Mouse (Mus musculus): ENCODE data around the gene Ugt1a8. TPM values are rescaled to one million over a fixed set of nuclear protein-coding genes. Genes with fewer than 3 reads are reported as not detected.

Ugt1a8 gene
- polyA plus RNA-seq, 1 experiment from 2014 or later = not detected

GRCm38 (mm10) chr1:88235894-88236415 lies 148.3 kb downstream of the Ugt1a8 start:
- Histone ChIP-seq H3K9me3 (peaks cover 97% of the 10 kb centered on the region), H3K4me3 (no peak overlapping the region), H3K4me1 (no peaks in the 10 kb centered on the region), H3K4me2 (replicated peaks) (no peak overlapping the region), H3K36me3 (no peaks in the 10 kb centered on the region), H3K27ac (replicated peaks) (no peak overlapping the region), H3K27me3 (no peaks in the 10 kb centered on the region), H3K9ac (replicated peaks) (no peak overlapping the region)
- no peak for ATAC-seq (ENCODE audit: low FRiP score, low read depth)
- 62% methylated on average over 4 of the region's 4 CpGs for WGBS

- Histone ChIP-seq H3K4me2 (replicated peaks) (no peak overlapping the region), H3K9ac (replicated peaks) (no peak overlapping the region), H3K36me3 (no peaks in the 10 kb centered on the region), H3K4me3 (no peak overlapping the region), H3K4me1 (no peaks in the 10 kb centered on the region), H3K27me3 (no peaks in the 10 kb centered on the region), H3K9me3 (peaks cover 95% of the 10 kb centered on the region), H3K27ac (replicated peaks) (no peak overlapping the region)
- ATAC-seq (ENCODE audit: low FRiP score, low read depth) = no peak
- 77% methylated on average over 5 of the region's 5 CpGs for WGBS
Measured at GRCm38 (mm10) chr1:88237311-88237710, 149.7 kb downstream of the Ugt1a8 start.

GRCm38 (mm10) chr1:88238771-88239170 lies 151.2 kb downstream of the Ugt1a8 start:
- H3K4me1 ChIP-seq = no peaks in the 10 kb centered on the region
- no peak overlapping the region for H3K4me3 ChIP-seq
- no peaks in the 10 kb centered on the region for H3K27me3 ChIP-seq
- 75% methylated on average over 6 of the region's 6 CpGs for WGBS
- peaks cover 95% of the 10 kb centered on the region for H3K9me3 ChIP-seq
- ATAC-seq (ENCODE audit: low FRiP score, low read depth) = no peak; the same call in 1 of the 2 replicates
- H3K4me2 ChIP-seq (replicated peaks) = no peak overlapping the region
- no peak overlapping the region for H3K27ac ChIP-seq (replicated peaks)
- no peaks in the 10 kb centered on the region for H3K36me3 ChIP-seq
- H3K9ac ChIP-seq (replicated peaks) = no peak overlapping the region

- WGBS = 74% methylated on average over 5 of the region's 5 CpGs
- ATAC-seq (ENCODE audit: low FRiP score, low read depth) = no peak
- H3K36me3 ChIP-seq = no peaks in the 10 kb centered on the region
- no peak overlapping the region for H3K9ac ChIP-seq (replicated peaks)
- no peaks in the 10 kb centered on the region for H3K27me3 ChIP-seq
- H3K4me2 ChIP-seq (replicated peaks) = no peak overlapping the region
- no peaks in the 10 kb centered on the region for H3K4me1 ChIP-seq
- H3K9me3 ChIP-seq = peaks cover 95% of the 10 kb centered on the region
- no peak overlapping the region for H3K4me3 ChIP-seq
- no peak overlapping the region for H3K27ac ChIP-seq (replicated peaks)
Measured at GRCm38 (mm10) chr1:88240072-88240471, 152.5 kb downstream of the Ugt1a8 start.

GRCm38 (mm10) chr1:88240579-88240978 lies 153.0 kb downstream of the Ugt1a8 start:
- H3K36me3 ChIP-seq = no peaks in the 10 kb centered on the region
- no peak overlapping the region for H3K27ac ChIP-seq (replicated peaks)
- H3K27me3 ChIP-seq = no peaks in the 10 kb centered on the region
- peaks cover 95% of the 10 kb centered on the region for H3K9me3 ChIP-seq
- 74% methylated on average over 4 of the region's 4 CpGs for WGBS
- H3K4me1 ChIP-seq = no peaks in the 10 kb centered on the region
- peak; percentile 10; the same call in 1 of the 2 replicates for ATAC-seq (ENCODE audit: low FRiP score, low read depth)
- no peak overlapping the region for H3K9ac ChIP-seq (replicated peaks)
- no peak overlapping the region for H3K4me2 ChIP-seq (replicated peaks)
- H3K4me3 ChIP-seq = no peak overlapping the region

GRCm38 (mm10) chr1:88243861-88244260 lies 156.2 kb downstream of the Ugt1a8 start:
- no peak overlapping the region for H3K4me3 ChIP-seq
- peaks cover 97% of the 10 kb centered on the region for H3K9me3 ChIP-seq
- no peaks in the 10 kb centered on the region for H3K27me3 ChIP-seq
- no peak overlapping the region for H3K9ac ChIP-seq (replicated peaks)
- no peaks in the 10 kb centered on the region for H3K36me3 ChIP-seq
- no peaks in the 10 kb centered on the region for H3K4me1 ChIP-seq
- no peak for ATAC-seq (ENCODE audit: low FRiP score, low read depth)
- no peak overlapping the region for H3K4me2 ChIP-seq (replicated peaks)
- 64% methylated on average over 5 of the region's 5 CpGs for WGBS
- no peak overlapping the region for H3K27ac ChIP-seq (replicated peaks)

GRCm38 (mm10) chr1:88245881-88246280 lies 158.3 kb downstream of the Ugt1a8 start:
- Histone ChIP-seq H3K27ac (replicated peaks) (no peak overlapping the region), H3K4me1 (no peaks in the 10 kb centered on the region), H3K9ac (replicated peaks) (no peak overlapping the region), H3K4me2 (replicated peaks) (no peak overlapping the region), H3K4me3 (no peak overlapping the region), H3K9me3 (peaks cover 97% of the 10 kb centered on the region), H3K27me3 (no peaks in the 10 kb centered on the region), H3K36me3 (no peaks in the 10 kb centered on the region)
- WGBS = 76% methylated on average over 6 of the region's 6 CpGs
- no peak for ATAC-seq (ENCODE audit: low FRiP score, low read depth)

- no peak overlapping the region for H3K9ac ChIP-seq (replicated peaks)
- ATAC-seq (ENCODE audit: low FRiP score, low read depth) = no peak
- peaks cover 97% of the 10 kb centered on the region for H3K9me3 ChIP-seq
- H3K4me1 ChIP-seq = no peaks in the 10 kb centered on the region
- no peaks in the 10 kb centered on the region for H3K36me3 ChIP-seq
- no peak overlapping the region for H3K4me3 ChIP-seq
- H3K4me2 ChIP-seq (replicated peaks) = no peak overlapping the region
- 46% methylated on average over 6 of the region's 6 CpGs for WGBS
- no peak overlapping the region for H3K27ac ChIP-seq (replicated peaks)
- H3K27me3 ChIP-seq = no peaks in the 10 kb centered on the region
Measured at GRCm38 (mm10) chr1:88246386-88246785, 158.8 kb downstream of the Ugt1a8 start.

GRCm38 (mm10) chr1:88247660-88248059 lies 160.0 kb downstream of the Ugt1a8 start:
- 55% methylated on average over 2 of the region's 2 CpGs for WGBS
- Histone ChIP-seq H3K4me1 (no peaks in the 10 kb centered on the region), H3K27me3 (no peaks in the 10 kb centered on the region), H3K36me3 (no peaks in the 10 kb centered on the region), H3K4me3 (no peak overlapping the region), H3K9me3 (peaks cover 96% of the 10 kb centered on the region), H3K27ac (replicated peaks) (no peak overlapping the region), H3K9ac (replicated peaks) (no peak overlapping the region), H3K4me2 (replicated peaks) (no peak overlapping the region)
- no peak for ATAC-seq (ENCODE audit: low FRiP score, low read depth)

- Histone ChIP-seq H3K4me1 (no peaks in the 10 kb centered on the region), H3K27ac (replicated peaks) (no peak overlapping the region), H3K36me3 (no peaks in the 10 kb centered on the region), H3K9ac (replicated peaks) (no peak overlapping the region), H3K27me3 (no peaks in the 10 kb centered on the region), H3K9me3 (peaks cover 96% of the 10 kb centered on the region), H3K4me3 (no peak overlapping the region), H3K4me2 (replicated peaks) (no peak overlapping the region)
- 70% methylated on average over 4 of the region's 4 CpGs for WGBS
- no peak for ATAC-seq (ENCODE audit: low FRiP score, low read depth)
Measured at GRCm38 (mm10) chr1:88248658-88249057, 161.0 kb downstream of the Ugt1a8 start.

GRCm38 (mm10) chr1:88249596-88249995 lies 162.0 kb downstream of the Ugt1a8 start:
- Histone ChIP-seq H3K27me3 (no peaks in the 10 kb centered on the region), H3K27ac (replicated peaks) (no peak overlapping the region), H3K36me3 (no peaks in the 10 kb centered on the region), H3K9ac (replicated peaks) (no peak overlapping the region), H3K4me1 (no peaks in the 10 kb centered on the region), H3K9me3 (peaks cover 96% of the 10 kb centered on the region), H3K4me3 (no peak overlapping the region), H3K4me2 (replicated peaks) (no peak overlapping the region)
- 77% methylated on average over 7 of the region's 7 CpGs for WGBS
- ATAC-seq (ENCODE audit: low FRiP score, low read depth) = no peak

- H3K9ac ChIP-seq (replicated peaks) = no peak overlapping the region
- peaks cover 96% of the 10 kb centered on the region for H3K9me3 ChIP-seq
- no peak overlapping the region for H3K4me2 ChIP-seq (replicated peaks)
- no peaks in the 10 kb centered on the region for H3K36me3 ChIP-seq
- 79% methylated on average over 5 of the region's 5 CpGs for WGBS
- no peak overlapping the region for H3K4me3 ChIP-seq
- no peaks in the 10 kb centered on the region for H3K4me1 ChIP-seq
- H3K27me3 ChIP-seq = no peaks in the 10 kb centered on the region
- H3K27ac ChIP-seq (replicated peaks) = no peak overlapping the region
- 0 out of 2 replicates have a peak, but pooled peaks have one; percentile 3 for ATAC-seq (ENCODE audit: low FRiP score, low read depth)
Measured at GRCm38 (mm10) chr1:88250023-88250422, 162.4 kb downstream of the Ugt1a8 start.

- Histone ChIP-seq H3K9me3 (peaks cover 97% of the 10 kb centered on the region), H3K4me1 (no peaks in the 10 kb centered on the region), H3K27me3 (no peaks in the 10 kb centered on the region), H3K9ac (replicated peaks) (no peak overlapping the region), H3K4me2 (replicated peaks) (no peak overlapping the region), H3K4me3 (no peak overlapping the region), H3K36me3 (no peaks in the 10 kb centered on the region), H3K27ac (replicated peaks) (no peak overlapping the region)
- WGBS = 74% methylated on average over 8 of the region's 8 CpGs
- no peak for ATAC-seq (ENCODE audit: low FRiP score, low read depth)
Measured at GRCm38 (mm10) chr1:88253106-88253505, 165.5 kb downstream of the Ugt1a8 start.
